Mouse (Mus musculus) CD4-positive helper T cell, adult 2 months (primary cell): ENCODE measurements around the gene Abi1.
"Not testable (repeated sequence)": the region's sequence is repeated elsewhere in the genome, so short reads cannot be mapped to it uniquely, and the experiment has no call there.

ENCODE experiments used
- DNase-seq: peaks from one replicate; pipeline ENCODE4 v3.0.0-alpha.2; 2012; ENCODE audit warnings: low read depth, missing footprints, low spot score

Gene Abi1

GRCm38 (mm10) chr2:23030631-23031030, 9.4 kb downstream of the Abi1 start:
- DNase-seq = no peak

GRCm38 (mm10) chr2:23028826-23029225, 11.2 kb downstream of the Abi1 start:
- DNase-seq = no peak

GRCm38 (mm10) chr2:23026379-23026778, 13.7 kb downstream of the Abi1 start:
- no peak for DNase-seq

- DNase-seq = no peak
These were observed 16.2 kb downstream of the Abi1 start for GRCm38 (mm10) chr2:23023714-23024282.

GRCm38 (mm10) chr2:23023023-23023422, 17.0 kb downstream of the Abi1 start:
- no peak for DNase-seq

- no peak for DNase-seq
These were observed 18.3 kb downstream of the Abi1 start for GRCm38 (mm10) chr2:23021721-23022120.

GRCm38 (mm10) chr2:23021320-23021719, 18.7 kb downstream of the Abi1 start:
- DNase-seq = peak; percentile 30

- no peak for DNase-seq
These were observed 20.9 kb downstream of the Abi1 start for GRCm38 (mm10) chr2:23019170-23019569.

GRCm38 (mm10) chr2:23016121-23016520, 23.9 kb downstream of the Abi1 start:
- no peak for DNase-seq

- DNase-seq = no peak
These were observed 24.7 kb downstream of the Abi1 start for GRCm38 (mm10) chr2:23015335-23015734.

- not testable (repeated sequence) for DNase-seq
These were observed 25.1 kb downstream of the Abi1 start for GRCm38 (mm10) chr2:23014935-23015334.

- no peak for DNase-seq
These were observed 31.8 kb downstream of the Abi1 start for GRCm38 (mm10) chr2:23008256-23008655.

- peak; percentile 16 for DNase-seq
These were observed 32.5 kb downstream of the Abi1 start for GRCm38 (mm10) chr2:23007577-23007976.

- no peak for DNase-seq
These were observed 32.9 kb downstream of the Abi1 start for GRCm38 (mm10) chr2:23007149-23007548.

GRCm38 (mm10) chr2:23006219-23006618, 33.8 kb downstream of the Abi1 start:
- DNase-seq = peak; percentile 82

- DNase-seq = peak; percentile 28
These were observed 37.4 kb downstream of the Abi1 start for GRCm38 (mm10) chr2:23002637-23003036.

- DNase-seq = no peak
These were observed 40.4 kb downstream of the Abi1 start for GRCm38 (mm10) chr2:22999620-23000019.

GRCm38 (mm10) chr2:22998804-22999203, 41.2 kb downstream of the Abi1 start:
- no peak for DNase-seq

- DNase-seq = no peak
These were observed 42.0 kb downstream of the Abi1 start for GRCm38 (mm10) chr2:22998015-22998414.

- DNase-seq = no peak
These were observed 44.0 kb downstream of the Abi1 start for GRCm38 (mm10) chr2:22996071-22996470.

- no peak for DNase-seq
These were observed 53.9 kb downstream of the Abi1 start for GRCm38 (mm10) chr2:22985973-22986657.

- no peak for DNase-seq
These were observed 62.6 kb downstream of the Abi1 start for GRCm38 (mm10) chr2:22977387-22977973.

GRCm38 (mm10) chr2:22962970-22963369, 77.1 kb downstream of the Abi1 start:
- DNase-seq = no peak
